Mouse (Mus musculus) central nervous system, embryonic 18 days (tissue): ENCODE data around the gene Spaca7. TPM values are rescaled to one million over a fixed set of nuclear protein-coding genes. Genes with fewer than 3 reads are reported as not detected.

Experiments used
- polyA plus RNA-seq: library from polyadenylated mRNA; depleted of rRNA; stranded (reverse); fragments of >200 nt; gene quantifications from 2 replicates; pipeline ENCODE4 v1.2.3, GENCODE M21; 2012; rRNA removed

Gene Spaca7
- polyA plus RNA-seq = not detected in 2 replicates

DNA sequence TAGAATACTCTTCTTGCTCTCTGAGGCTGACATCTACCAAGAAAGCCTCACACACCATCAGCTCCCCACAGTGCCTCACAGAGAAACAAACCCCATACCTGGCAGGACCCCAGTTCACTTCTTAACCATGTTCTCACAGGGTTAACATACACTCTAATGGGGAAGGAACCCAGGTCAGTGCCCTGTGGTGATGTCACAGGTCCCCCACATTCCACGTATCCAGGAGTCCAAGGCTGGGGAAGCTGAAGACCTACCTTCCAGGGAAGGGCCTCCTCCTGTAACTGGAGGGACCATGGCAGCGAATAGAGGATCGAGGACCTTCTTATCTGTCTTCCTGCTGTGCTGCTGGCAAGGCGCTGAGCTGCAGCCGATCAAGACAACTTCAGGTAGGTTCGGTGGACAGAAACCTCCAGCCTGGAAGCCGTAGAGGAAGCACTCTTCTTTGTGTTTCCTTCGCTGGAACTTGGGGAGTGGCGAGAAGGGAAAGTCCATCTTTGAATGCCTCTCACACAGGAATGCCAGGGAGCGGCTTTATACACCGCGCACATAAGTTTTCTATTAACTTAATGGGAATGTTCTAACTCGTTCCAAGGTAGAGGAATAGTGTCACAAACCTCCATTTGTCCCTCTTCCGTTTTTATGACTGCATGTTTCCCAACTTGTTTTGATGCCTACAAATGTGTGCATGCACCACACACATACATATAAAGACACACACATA is at the start of gene Spaca7:
Spaca7 (plus strand) TSS at position 216 of the 721 bp plus-strand sequence.

Other genes with a start within 250 kb of the Spaca7 start
- 11.3 and 15.1 TPM in 2 replicates for gene Sox1, start 177.7 kb upstream of the Spaca7 start, polyA plus RNA-seq
- 60.4 and 64.8 TPM in 2 replicates for gene Tubgcp3, start 99.2 kb downstream of the Spaca7 start, polyA plus RNA-seq
- 51.6 and 55.1 TPM in 2 replicates for gene Atp11a, start 184.0 kb downstream of the Spaca7 start, polyA plus RNA-seq